Mouse (Mus musculus): ENCODE measurements around the gene Mpzl3. TPM values are rescaled to one million over a fixed set of nuclear protein-coding genes. Genes with fewer than 3 reads are reported as not detected.

Mpzl3 gene
- total RNA-seq, 2 experiments from 2014 or later, result 1.9 TPM; not detected in 1

DNA sequence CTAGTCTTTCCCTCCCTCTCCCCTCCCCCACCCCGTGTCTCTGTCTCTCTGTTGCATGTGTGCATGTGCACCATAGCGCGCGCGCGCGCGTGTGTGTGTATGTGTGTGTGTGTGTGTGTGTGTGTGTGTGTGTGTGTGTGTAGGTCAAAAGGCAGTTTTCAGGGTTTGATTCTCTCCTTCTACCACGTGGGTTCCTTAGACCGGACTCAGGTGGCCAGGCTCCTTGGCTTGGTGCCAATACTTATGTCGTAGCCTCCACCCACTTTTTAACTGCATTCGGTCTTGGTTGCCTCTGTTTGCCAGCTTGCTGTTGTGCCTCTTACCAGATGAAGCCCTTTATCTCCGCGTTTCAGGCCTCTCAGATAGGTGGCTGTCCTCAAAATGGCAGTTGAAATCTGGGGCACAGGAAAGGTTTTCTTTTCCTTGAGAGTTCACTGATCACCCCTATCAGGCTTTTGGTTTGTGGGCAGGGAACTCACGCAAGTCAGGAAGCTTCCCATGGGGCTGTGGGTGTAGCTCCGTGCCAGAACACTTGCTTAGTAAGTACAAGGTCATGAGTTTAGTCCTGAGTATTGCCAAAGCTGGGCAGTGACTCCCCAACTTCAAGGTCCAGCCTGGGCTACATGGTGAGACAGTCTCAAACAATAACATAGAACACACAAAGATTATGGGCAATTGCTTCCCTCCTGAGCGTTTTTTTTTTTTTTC is 13.7 kb upstream of the Mpzl3 start:
- ATAC-seq (replicated peaks; ENCODE audit: low FRiP score, poor library complexity, severe bottlenecking), result no peak

DNA sequence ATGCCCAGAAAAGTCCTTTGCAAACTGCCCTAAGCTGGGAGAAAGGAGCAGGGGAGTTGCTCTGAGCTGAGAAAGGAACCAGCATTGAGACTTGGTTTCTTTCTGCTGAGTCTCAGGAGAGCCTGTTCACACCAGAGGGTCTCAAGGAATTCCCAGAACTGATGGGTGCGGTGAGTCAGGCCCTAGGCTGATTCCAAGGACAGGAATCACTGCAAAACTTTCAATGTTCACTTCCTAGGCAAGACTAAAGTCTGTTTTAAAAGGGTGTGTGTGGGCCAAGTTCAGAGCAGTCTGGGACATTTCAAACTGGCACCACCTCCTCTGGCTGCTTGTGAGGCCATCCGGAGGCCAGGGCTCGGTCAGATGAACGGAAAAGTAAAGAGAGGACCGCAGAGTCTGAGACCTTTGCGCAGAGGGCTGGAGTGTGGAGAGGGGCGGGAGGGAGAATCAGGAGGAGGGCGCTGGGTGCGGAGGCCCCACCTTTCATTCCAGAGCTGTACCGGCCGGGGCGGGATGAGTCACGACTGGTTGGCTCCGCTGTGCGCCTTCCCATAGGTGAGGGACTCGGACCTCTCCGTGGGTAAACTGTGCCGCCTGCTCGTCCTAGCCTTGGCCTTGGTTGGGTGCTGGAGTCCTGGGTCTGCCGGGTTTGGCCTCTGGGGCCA is 12.8 kb upstream of the Mpzl3 start:
- ATAC-seq (replicated peaks; ENCODE audit: low FRiP score, poor library complexity, severe bottlenecking), result no peak

DNA sequence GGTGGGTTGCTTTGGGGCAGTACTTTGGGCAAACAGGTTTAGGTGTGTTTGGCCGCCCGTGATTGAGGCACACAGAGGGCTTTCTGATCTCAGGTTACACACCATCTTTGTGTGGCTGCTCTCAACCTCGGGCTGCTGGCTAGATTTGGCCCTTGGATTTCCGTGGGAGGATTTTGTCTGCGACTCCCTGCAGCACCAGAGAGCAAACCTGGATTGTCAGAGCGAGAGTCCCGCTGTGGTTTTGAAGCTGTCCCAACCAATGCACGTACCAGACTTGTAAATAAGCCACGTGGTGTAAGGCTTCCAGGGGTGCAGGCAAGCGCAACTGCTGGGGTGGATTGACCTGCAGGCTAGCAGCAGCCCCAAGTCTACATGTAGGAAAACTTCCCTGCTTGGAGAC is 12.0 kb upstream of the Mpzl3 start:
- ATAC-seq (replicated peaks; ENCODE audit: low FRiP score, poor library complexity, severe bottlenecking), result no peak

DNA sequence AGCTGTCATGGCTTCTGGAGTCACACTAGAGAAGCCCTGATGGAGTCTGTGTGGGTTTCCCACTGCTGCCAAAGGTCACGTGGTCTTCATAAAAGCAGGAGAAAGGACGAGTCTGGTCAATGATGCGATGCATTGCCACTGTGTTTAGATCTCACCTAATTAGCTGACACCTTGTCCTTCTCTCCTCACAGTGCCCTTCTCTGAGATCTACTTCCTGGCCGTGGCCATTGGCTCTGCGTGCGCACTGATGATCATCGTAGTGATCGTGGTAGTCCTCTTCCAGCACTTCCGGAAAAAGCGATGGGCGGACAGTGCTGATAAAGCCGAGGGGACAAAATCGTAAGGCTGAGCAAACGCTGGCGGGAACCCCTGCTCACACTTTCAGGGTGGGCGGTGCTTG is 8.0 kb upstream of the Mpzl3 start:
- ATAC-seq (replicated peaks; ENCODE audit: low FRiP score, poor library complexity, severe bottlenecking), result no peak

DNA sequence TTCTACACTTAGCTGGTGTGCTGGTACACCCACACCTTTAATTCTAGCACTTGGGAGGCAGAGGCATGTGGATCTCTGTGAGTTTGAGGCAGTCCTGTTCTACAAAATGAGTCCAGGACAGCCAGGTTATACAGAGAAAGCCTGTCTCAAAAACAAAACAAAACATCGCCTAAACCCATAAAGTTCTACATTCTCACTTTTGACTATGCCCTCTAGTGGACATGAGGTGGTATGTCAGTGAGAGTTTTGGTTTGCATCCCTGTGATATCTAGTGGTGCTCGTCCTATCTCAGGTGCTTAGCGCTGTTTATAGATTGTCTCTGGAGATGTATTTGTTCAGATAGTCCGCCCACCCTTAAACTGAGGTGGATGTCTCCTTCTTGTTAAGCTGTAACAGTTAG is 6.5 kb upstream of the Mpzl3 start:
- ATAC-seq (replicated peaks; ENCODE audit: low FRiP score, poor library complexity, severe bottlenecking), result peak; percentile 74

DNA sequence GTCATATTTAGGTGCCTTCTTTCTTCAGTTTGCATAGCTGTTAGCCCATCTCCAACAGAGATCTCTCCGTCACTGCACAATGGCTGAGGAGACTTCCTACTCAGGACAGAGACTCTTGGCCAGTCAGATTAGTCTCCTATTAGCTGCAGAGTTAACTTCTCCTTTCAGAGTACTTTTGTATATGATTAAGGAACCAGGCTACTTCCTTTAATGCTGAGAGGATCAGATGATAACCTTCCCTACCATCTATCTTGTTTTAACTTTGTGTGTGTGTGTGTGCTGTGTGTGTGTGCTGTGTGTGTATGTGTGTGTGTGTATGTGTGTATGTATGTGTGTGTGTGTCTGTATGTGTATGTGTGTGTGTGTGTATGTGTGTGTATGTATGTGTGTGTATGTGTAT is 5.3 kb upstream of the Mpzl3 start:
- ATAC-seq (replicated peaks; ENCODE audit: low FRiP score, poor library complexity, severe bottlenecking), result no peak

DNA sequence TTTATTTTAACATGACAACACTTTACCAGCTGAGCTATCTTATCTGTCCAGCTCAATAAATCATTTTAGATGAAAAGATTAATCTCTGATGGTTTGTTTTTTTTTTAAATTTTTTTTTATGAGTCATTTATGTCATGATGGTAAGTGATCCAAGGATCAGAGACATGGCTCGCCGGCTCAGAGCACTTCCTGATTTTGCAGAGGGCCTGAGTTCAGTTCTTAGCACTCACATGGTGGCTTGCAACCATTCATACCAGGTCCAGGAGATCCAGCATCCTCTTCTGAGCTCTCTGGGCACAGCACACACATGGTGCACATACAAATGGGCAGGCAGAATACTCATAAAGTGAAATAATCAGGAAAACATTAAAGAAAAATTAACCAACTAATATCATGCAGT is 4.7 kb upstream of the Mpzl3 start:
- ATAC-seq (replicated peaks; ENCODE audit: low FRiP score, poor library complexity, severe bottlenecking), result no peak

DNA sequence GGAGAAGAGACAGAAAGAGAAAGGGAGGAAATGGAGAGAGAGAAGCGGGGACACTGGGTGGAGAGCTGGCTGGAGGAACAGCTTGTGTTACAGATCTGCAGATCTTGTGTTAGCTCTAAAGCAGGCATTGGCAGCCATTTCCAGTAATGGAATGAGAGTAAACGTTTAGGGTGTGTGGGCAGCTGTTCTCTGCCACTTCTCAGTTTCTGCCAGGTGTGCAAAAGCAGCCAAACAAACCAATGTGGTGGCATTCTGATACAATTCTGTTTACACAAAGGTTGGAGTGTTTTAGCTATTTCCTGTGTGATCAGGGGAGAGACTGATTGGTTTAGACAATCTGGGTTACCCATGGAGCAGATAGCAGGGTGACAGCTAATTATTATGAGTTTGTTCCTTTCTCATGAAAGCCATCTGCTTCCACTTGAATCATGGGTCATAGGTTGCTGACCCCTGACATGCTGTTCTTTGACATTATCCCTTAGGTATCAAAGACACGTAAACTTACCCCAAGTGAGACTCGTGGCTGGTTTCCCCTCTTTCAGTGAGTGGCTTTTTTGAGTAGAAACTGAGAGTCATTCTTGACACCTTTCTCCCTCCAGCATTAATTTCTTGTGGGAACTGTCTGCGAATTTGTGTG is 3.4 kb downstream of the Mpzl3 start:
- ATAC-seq (replicated peaks; ENCODE audit: low FRiP score, poor library complexity, severe bottlenecking), result no peak

DNA sequence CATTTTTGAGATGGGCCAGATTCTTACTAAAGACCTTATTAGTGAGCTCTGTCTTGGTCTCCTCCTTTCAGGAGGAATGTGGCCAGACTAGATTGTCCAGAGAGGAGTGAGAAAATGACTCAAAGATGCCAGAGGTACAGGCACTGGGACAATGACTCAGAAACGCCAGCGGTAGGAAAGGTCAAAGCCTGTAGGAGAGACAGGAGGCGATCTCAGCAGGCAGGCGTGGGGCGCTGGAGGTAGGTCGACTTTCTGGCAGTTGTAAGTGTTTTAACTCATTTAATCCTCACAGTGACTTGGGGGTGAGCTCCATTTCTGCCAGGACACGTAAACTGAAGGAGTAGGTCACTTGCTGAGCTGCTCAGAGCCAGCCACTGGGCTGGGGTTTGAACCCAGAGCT is 5.2 kb downstream of the Mpzl3 start:
- no peak for ATAC-seq (replicated peaks; ENCODE audit: low FRiP score, poor library complexity, severe bottlenecking)

DNA sequence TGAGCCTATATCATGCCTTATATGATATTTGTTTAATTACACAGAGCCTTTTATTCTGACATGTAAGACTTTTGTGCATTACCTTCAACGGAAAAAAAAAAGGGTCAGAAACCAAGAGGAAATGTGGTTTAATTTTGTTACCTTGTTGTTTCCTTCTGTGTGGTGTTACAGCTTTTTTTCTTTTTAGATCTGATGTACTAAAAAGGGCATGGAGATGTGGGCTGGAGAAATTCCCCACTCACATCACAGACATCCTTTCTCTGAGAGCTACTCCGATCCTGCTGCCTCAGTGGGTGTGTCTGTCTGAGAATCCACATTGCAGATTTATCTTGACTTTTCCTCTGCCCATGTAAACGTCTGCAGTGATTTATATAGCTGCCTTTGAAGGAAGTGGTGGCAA is 7.7 kb downstream of the Mpzl3 start:
- no peak for ATAC-seq (replicated peaks; ENCODE audit: low FRiP score, poor library complexity, severe bottlenecking)

DNA sequence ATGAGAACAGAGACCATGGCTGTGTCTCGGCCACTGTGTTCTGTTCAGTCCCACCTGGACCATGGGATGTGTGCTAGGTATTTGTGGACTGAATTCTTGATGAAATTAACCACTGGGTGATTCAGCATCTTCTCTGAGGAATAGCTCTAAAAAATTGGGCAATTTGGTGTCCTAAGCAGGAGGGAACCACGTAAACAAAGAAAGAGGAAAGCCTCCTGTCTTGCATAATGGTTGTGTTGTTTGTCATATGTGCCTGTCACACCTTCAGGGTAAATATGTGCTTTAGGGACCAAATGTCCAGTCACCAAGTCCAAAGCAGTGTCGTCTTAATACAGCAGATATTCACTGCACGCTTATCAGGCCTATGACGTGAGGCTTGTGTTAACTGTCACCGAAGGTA is 9.4 kb downstream of the Mpzl3 start:
- no peak for ATAC-seq (replicated peaks; ENCODE audit: low FRiP score, poor library complexity, severe bottlenecking)

DNA sequence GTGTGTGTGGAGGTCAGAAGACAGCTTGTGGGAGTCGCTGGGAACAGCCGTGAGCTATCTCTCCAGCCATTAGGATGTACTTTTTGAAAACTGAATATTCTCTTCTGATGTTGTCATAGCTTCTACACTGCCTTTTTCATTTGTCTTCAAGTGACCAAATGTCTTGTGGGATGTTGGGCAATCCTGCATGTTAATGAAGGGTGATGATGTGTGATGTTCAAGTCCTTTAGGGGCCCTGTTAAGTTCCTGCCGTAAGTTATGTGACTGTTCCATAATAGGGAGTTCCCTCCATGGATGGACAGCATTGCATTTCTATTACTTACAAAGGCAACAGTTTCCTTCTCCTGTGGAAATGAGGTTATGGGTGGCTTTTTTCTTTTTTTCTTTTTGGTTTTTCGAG is 11.7 kb downstream of the Mpzl3 start:
- ATAC-seq (replicated peaks; ENCODE audit: low FRiP score, poor library complexity, severe bottlenecking), result no peak

DNA sequence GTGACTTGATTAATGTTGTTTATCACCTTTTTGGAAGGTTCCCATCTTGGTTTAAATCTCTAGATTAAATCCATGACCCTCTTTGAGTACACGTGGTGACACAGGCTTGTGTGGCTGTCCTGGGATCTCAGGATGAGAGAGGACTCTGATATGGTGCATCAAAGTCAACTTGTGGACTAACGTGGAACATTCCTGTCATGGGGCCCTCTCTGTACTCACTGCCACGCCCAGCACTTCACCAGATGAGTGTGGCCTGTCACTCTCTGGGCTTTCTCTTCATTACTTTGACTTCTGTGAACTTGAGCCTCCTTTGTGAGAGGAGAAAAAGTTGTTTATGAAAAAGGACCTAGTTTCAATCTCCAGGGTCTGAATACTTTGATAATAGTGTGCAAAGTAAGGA is 16.8 kb downstream of the Mpzl3 start:
- no peak for ATAC-seq (replicated peaks; ENCODE audit: low FRiP score, poor library complexity, severe bottlenecking)

DNA sequence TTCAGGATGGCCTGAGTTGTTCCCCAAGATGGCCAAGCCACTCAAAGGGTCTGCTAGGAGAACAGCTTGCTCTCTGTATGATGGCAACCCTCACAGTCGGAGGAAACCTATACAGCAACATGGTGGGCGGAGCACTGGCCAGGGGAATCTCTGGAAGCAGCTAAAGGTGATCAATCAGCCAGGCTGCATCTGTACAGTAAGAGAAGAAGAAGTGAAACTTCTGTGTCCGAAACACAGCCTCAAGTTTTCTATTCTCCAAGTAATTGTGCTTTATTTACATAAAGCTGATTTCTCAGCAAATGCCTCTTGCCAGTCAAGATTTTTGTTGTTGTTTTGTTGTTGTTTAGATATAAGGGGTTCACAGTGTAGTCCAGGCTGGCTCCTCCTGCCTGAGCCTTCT is 22.9 kb downstream of the Mpzl3 start:
- no peak for ATAC-seq (replicated peaks; ENCODE audit: low FRiP score, poor library complexity, severe bottlenecking)

DNA sequence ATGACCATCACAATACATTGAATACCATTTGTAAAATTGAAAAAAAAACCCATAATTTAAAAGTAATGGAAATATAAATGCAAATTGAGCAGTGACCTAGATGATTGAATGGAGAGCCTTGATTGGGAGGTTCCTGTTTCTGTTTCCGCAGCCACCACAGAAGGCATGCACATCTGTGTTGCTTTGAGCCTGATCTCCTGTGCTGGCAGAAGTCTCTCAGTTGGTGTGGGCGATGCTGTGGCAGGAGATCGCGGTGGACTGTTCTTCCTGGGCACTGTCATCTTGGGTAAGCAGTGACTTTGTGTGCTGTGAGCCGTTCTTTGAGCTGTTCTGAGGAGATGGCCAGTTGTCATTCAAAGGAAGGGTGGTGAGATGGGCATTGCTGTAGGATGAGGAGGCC is 24.0 kb downstream of the Mpzl3 start, which contains the start of gene Jaml:
Gene Jaml, plus strand, starts transcription at position 173 of the 400 bp plus-strand sequence.
- ATAC-seq (replicated peaks; ENCODE audit: low FRiP score, poor library complexity, severe bottlenecking), result no peak

DNA sequence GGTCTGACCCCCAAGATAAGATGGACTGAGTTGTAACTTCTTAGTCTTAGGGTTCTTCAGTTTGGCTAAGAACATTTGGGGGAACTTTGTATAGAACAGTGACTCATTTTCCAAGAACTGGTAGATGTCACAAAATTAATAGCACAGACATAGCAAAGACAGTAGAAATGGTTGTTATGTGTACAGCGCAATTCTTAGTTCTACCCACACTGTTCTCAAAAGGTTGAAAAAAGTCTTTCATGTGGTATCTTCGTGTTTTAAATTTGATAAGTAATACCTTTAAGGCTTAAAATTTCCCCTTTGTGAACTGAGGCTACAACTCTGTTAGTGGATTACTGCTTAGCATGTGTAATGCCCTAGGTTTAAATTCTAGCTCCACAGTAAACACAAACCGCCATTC is 28.1 kb downstream of the Mpzl3 start:
- no peak for ATAC-seq (replicated peaks; ENCODE audit: low FRiP score, poor library complexity, severe bottlenecking)

DNA sequence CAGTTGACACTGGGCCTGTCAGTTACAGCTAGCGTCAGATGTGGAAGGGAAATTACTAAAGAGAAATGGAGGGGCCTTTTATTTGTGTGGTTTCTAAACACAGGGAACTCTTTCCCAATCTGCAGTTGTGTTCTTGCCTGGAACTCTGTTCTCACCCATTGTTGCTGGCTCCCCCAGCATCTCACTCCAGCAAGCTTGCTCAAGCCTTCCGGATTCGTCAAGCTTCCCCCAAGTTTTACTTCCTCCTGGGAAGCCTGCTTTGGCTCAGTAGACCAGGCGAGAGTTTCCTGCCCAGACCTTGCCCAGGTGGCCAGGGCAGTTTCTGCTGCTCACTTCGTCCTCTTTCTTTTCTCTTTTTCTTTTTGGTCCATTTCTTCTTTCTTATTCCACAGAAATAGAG is 29.6 kb downstream of the Mpzl3 start:
- ATAC-seq (replicated peaks; ENCODE audit: low FRiP score, poor library complexity, severe bottlenecking), result no peak

DNA sequence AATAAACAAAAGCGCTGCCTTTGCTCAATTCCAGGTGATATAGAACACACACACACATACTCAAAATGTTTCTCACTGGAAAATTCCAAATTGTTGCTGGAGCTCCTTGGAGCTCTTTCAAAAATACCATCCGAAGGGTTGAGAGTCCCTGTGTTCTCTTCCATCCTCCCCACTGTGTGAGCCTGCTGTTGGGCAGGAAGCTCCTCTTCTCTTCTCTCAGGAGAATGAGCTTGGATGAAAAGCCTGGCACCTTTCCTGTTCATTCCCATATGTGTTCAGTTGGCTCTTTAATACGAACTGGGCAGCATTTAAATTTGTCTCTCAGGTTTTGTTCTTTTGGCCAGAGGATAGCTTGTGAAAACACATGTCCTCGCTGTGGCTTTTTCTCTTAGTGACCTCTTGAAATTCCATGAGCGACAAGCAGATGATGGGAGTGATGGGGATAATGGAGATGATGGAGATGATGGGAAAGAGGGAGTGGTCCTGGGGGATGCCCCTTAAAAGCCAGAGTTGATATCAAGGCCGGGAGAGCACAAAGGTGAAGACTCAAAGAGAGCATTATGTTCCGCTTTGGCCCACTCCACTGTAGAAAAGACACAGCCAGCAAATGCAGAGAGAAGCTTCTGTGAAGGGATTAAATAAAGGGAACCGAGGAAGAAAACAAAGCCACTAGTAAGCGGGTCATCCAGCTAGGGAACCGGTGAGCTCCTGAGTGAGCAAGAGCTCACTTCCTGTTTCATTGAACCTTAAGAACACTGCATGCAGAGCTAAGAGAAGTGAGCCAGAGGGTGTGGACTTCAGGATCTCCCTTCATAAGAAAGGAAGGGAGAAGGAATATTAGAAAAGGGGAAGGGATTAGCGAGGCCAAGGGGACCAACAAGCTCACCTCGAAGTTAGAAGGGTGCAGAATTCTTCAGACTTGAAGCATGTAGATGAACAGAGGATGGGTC is 31.0 kb downstream of the Mpzl3 start:
- ATAC-seq (replicated peaks; ENCODE audit: low FRiP score, poor library complexity, severe bottlenecking), result no peak

DNA sequence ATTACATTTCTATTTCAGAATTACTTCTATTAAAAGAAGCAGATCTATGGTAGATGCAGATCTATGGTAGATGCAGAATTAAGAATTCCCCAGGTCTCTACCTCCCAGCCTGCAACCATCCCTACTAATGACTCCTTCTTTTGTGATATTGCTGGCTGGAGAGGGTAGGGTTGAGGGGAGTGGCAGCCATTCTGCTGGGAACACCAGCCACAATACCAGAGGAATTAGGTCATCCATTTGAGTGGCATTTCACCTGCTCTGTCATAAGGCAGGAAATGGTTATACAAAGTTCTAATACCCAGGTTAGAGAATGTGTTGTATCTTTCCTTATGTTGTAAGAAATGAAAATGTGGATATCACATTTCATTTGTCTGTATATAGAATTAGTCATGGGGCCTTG is 33.1 kb downstream of the Mpzl3 start:
- no peak for ATAC-seq (replicated peaks; ENCODE audit: low FRiP score, poor library complexity, severe bottlenecking)

DNA sequence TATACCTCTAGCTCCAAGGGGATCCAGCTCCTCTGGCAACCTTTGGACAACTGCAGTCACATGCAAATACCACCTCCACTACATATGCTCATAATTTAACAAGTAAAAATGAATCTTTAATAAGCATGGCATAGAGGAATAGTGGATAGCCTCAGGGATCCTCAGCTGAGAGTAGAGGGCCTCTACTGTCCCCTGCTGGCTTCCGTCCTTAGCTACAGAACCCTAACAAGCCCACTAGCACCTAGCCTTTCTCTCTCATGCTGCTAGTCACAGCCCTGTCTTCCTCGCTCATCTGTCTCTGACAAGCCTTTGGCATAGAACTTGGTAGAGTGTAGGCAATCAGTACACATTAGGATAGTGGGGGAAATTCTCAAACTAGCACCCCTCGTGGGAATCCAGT is 35.8 kb downstream of the Mpzl3 start:
- no peak for ATAC-seq (replicated peaks; ENCODE audit: low FRiP score, poor library complexity, severe bottlenecking)
